In the genomic region with DNA sequence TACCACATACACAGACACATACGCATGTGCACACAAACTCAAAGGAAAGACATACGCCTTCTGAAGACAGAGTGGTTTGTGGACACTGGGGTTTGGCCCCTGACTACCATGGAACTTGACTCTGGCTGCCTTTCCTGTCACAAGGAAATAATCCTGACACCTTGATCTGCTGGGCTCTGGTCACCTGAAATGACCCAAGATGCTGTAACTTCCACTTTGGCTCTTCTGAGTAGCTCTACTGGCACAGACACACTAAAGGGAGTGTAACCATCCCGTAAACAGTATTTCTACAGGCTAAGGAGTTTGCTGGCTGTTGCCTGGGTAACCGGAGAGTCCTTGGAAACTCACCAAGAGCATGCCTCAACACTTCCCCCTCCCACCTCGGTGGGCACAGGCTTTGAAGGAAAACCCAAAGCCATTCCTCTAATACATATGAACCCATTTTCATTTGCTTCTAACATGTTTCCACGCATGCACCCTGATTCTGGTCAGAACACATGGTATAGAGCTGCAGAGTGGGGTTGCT, we compare ENCODE assay signal across 11 mouse cellular contexts.
DNase-seq lines count a peak whose midpoint lies in the region; ATAC-seq and TF ChIP-seq lines count a peak whose summit lies in the region.
"Had no signal": no experiment of that assay in that cellular context is flagged by ENCODE, and none has a peak within 500 bp of the region (broad histone marks: within the 10 kb centered on the region; RNA-seq: fewer than 3 reads in every experiment).

No protein-coding gene starts in this region.

- H3K4me2 ChIP-seq in stomach, postnatal 0 days (replicated peaks; ENCODE audit: low read depth): no peak overlapping the region
- no peak overlapping the region for H3K4me2 ChIP-seq in intestine, embryonic 15.5 days (replicated peaks)
- H3K4me2 ChIP-seq: kidney, embryonic 15.5 days had no signal

- ATAC-seq in stomach, postnatal 0 days (ENCODE audit: low FRiP score, low TSS enrichment): 0 out of 2 replicates have a peak, but pooled peaks have one; percentile 16
- ATAC-seq in intestine, embryonic 15.5 days: no peak

- peak; percentile 59 to 66 for DNase-seq in cerebellum, postnatal 10 days
- DNase-seq in cerebellum, adult 11 months: no peak
- DNase-seq in layer of hippocampus, adult 2 months (ENCODE audit: low spot score in 2 of 2): no peak
- no peak for DNase-seq in layer of hippocampus, postnatal 36 days
- DNase-seq in right cerebral cortex, postnatal 4 days: peak; percentile 38
- DNase-seq in right cerebral cortex, postnatal 25 days: no peak
- no peak for DNase-seq in stomach, postnatal 0 days (ENCODE audit: low spot score)
- DNase-seq: heart, postnatal 10 days had no signal

- 61% methylated on average over 6 of the region's 6 CpGs for WGBS in stomach, postnatal 0 days
- WGBS in intestine, embryonic 15.5 days: 65% methylated on average over 6 of the region's 6 CpGs

- H3K9me3 ChIP-seq in stomach, postnatal 0 days (ENCODE audit: control insufficient read depth, low read length): no peaks in the 10 kb centered on the region
- H3K9me3 ChIP-seq in intestine, embryonic 15.5 days: no peaks in the 10 kb centered on the region
- H3K9me3 ChIP-seq: kidney, embryonic 15.5 days; megakaryocyte, embryonic 14.5 days had no signal

- no peaks in the 10 kb centered on the region for H3K27me3 ChIP-seq in stomach, postnatal 0 days (ENCODE audit: control insufficient read depth, insufficient read depth, low read length)
- no peaks in the 10 kb centered on the region for H3K27me3 ChIP-seq in intestine, embryonic 15.5 days (replicated peaks)
- H3K27me3 ChIP-seq: kidney, embryonic 15.5 days; megakaryocyte, embryonic 14.5 days had no signal

- H3K36me3 ChIP-seq in stomach, postnatal 0 days (ENCODE audit: control insufficient read depth, insufficient read depth, low read length): no peaks in the 10 kb centered on the region
- no peaks in the 10 kb centered on the region for H3K36me3 ChIP-seq in intestine, embryonic 15.5 days
- H3K36me3 ChIP-seq: kidney, embryonic 15.5 days had no signal

- H3K9ac ChIP-seq in stomach, postnatal 0 days (ENCODE audit: low read length): no peak overlapping the region
- no peak overlapping the region for H3K9ac ChIP-seq in intestine, embryonic 15.5 days
- H3K9ac ChIP-seq: kidney, embryonic 15.5 days had no signal

- 0 out of 2 replicates have a peak overlapping the region, but pooled peaks have one; percentile 33 for H3K27ac ChIP-seq in layer of hippocampus, adult 2 months
- H3K27ac ChIP-seq in stomach, postnatal 0 days (replicated peaks): no peak overlapping the region
- H3K27ac ChIP-seq in intestine, embryonic 15.5 days: no peak overlapping the region
- H3K27ac ChIP-seq: kidney, embryonic 15.5 days had no signal

- TF ChIP-seq CTCF in layer of hippocampus, adult 2 months (conservative IDR thresholded peaks at IDR 0.05): no peak
- no peak for TF ChIP-seq CTCF in stomach, postnatal 0 days (IDR thresholded peaks at IDR 0.05; ENCODE audit: low read depth)

- H3K4me3 ChIP-seq in layer of hippocampus, adult 2 months: no peak overlapping the region
- H3K4me3 ChIP-seq in stomach, postnatal 0 days (ENCODE audit: low read depth, low read length): no peak overlapping the region
- H3K4me3 ChIP-seq in intestine, embryonic 15.5 days (replicated peaks): no peak overlapping the region
- H3K4me3 ChIP-seq: kidney, embryonic 15.5 days had no signal

- no peak for TF ChIP-seq EP300 in stomach, postnatal 0 days (optimal IDR thresholded peaks at IDR 0.05)

- no peaks in the 10 kb centered on the region for H3K4me1 ChIP-seq in stomach, postnatal 0 days (replicated peaks; ENCODE audit: control insufficient read depth, insufficient read depth)
- 0 out of 2 replicates have a peak, but pooled peaks cover 3% of the 10 kb centered on the region for H3K4me1 ChIP-seq in intestine, embryonic 15.5 days (replicated peaks)
- H3K4me1 ChIP-seq: kidney, embryonic 15.5 days had no signal

Comparison
In these comparisons a context has a peak if more than half of its experiments do, and no peak if none do; other contexts are left out.
1. DNase-seq: peak in cerebellum, postnatal 10 days (2 of 2) and right cerebral cortex, postnatal 4 days (single experiment); none in cerebellum, adult 11 months (single experiment), layer of hippocampus, adult 2 months (0 of 2), layer of hippocampus, postnatal 36 days (0 of 2), right cerebral cortex, postnatal 25 days (single experiment) and stomach, postnatal 0 days (single experiment).